In genomic region chr11:97273613-97274012, GRCm38 (mm10) we compare ENCODE assay signal across 16 mouse cellular contexts. TPM values are rescaled to one million over a fixed set of nuclear protein-coding genes. Genes with fewer than 3 reads are reported as not detected.
DNase-seq lines count a peak whose midpoint lies in the region; TF ChIP-seq lines count a peak whose summit lies in the region.
"Had no signal": no experiment of that assay in that cellular context is flagged by ENCODE, and none has a peak within 500 bp of the region (broad histone marks: within the 10 kb centered on the region; RNA-seq: fewer than 3 reads in every experiment).

No protein-coding gene starts in this region.

- H3K4me3 ChIP-seq in layer of hippocampus, adult 2 months: no peak overlapping the region
- no peak overlapping the region for H3K4me3 ChIP-seq in ES-Bruce4 (ENCODE audit: low read depth, low read length)
- H3K4me3 ChIP-seq: forebrain, embryonic 13.5 days; midbrain, embryonic 10.5 days had no signal

- H3K27me3 ChIP-seq in ES-Bruce4 (ENCODE audit: control insufficient read depth, insufficient read depth, low read length, poor library complexity, severe bottlenecking): no peaks in the 10 kb centered on the region
- H3K27me3 ChIP-seq: forebrain, embryonic 13.5 days had no signal

- TF ChIP-seq EP300 in ES-Bruce4 (IDR thresholded peaks at IDR 0.05; ENCODE audit: insufficient read depth, low read depth, low read length): no peak

- peak overlapping the region; percentile 57 for H3K9ac ChIP-seq in ES-Bruce4 (ENCODE audit: low read depth, poor library complexity, severe bottlenecking)
- H3K9ac ChIP-seq: forebrain, embryonic 13.5 days; hindbrain, embryonic 14.5 days had no signal

- H3K36me3 ChIP-seq in ES-Bruce4 (ENCODE audit: control insufficient read depth, insufficient read depth, low read length, poor library complexity, severe bottlenecking): no peaks in the 10 kb centered on the region; the same call in 1 of the 2 replicates

- TF ChIP-seq POLR2A in ES-Bruce4 (IDR thresholded peaks at IDR 0.05; ENCODE audit: insufficient read depth, low read length): no peak

- peak; percentile 34 for TF ChIP-seq CTCF in layer of hippocampus, adult 2 months (conservative IDR thresholded peaks at IDR 0.05)
- TF ChIP-seq CTCF in ES-Bruce4 (IDR thresholded peaks at IDR 0.05; ENCODE audit: low read depth, low read length): peak; percentile 21

- H3K4me1 ChIP-seq in ES-Bruce4 (ENCODE audit: control insufficient read depth, insufficient read depth, low read length): peaks cover 2% of the 10 kb centered on the region

- H3K9me3 ChIP-seq in ES-Bruce4 (replicated peaks; ENCODE audit: control insufficient read depth, insufficient read depth, low read length, poor library complexity, severe bottlenecking): no peaks in the 10 kb centered on the region
- H3K9me3 ChIP-seq: forebrain, embryonic 13.5 days had no signal

- H3K27ac ChIP-seq in layer of hippocampus, adult 2 months: no peak overlapping the region
- H3K27ac ChIP-seq in ES-Bruce4 (ENCODE audit: insufficient read depth, low read length): no peak overlapping the region
- H3K27ac ChIP-seq: forebrain, embryonic 13.5 days; hindbrain, embryonic 14.5 days; midbrain, embryonic 10.5 days had no signal

- DNase-seq in layer of hippocampus, adult 2 months (ENCODE audit: low spot score in 2 of 2): no peak
- no peak for DNase-seq in layer of hippocampus, postnatal 25 days (ENCODE audit: extremely low spot score in 1 of 2, low spot score in 1 of 2)
- DNase-seq in 416B (ENCODE audit: low read depth): peak; percentile 58
- DNase-seq in c-Kit-positive CD71-positive TER-119-positive erythroid progenitor cells, embryonic 14.5 days (ENCODE audit: low spot score): peak; percentile 10
- no peak for DNase-seq in urinary bladder, adult 2 months (ENCODE audit: low spot score)
- no peak for DNase-seq in ovary, postnatal 10 days (ENCODE audit: low spot score)
- no peak for DNase-seq in kidney, adult 18-20 months
- DNase-seq: adrenal gland, adult 8-10 months; gastrocnemius, postnatal 10 days; kidney, postnatal 10 days; lung, adult 2 months; thymus, adult 18-20 months had no signal

RNA-seq across cellular contexts. Expression of gene Npepps, which starts 6.8 kb away (rescaled TPM):
- total RNA-seq in layer of hippocampus, adult 2 months (2021): 100 to 1,000 TPM; 142 to 151 TPM
- total RNA-seq in layer of hippocampus, postnatal 25 days (2021): 100 to 1,000 TPM; 130 to 144 TPM
- polyA plus RNA-seq in ES-Bruce4 (2011; ENCODE audit: insufficient read depth, insufficient read length, low read depth, missing spikeins): 213 and 223 TPM in 2 replicates
- polyA plus RNA-seq in urinary bladder, adult 2 months (2012; rRNA removed): 51.6 and 55.6 TPM in 2 replicates

RNA-seq across cellular contexts. Expression of gene Mrpl45, which starts 41.9 kb away (rescaled TPM):
- total RNA-seq in layer of hippocampus, adult 2 months (2021): 10 to 100 TPM; 24.9 to 30.3 TPM
- 10 to 100 TPM; 24.1 to 31.3 TPM for total RNA-seq in layer of hippocampus, postnatal 25 days (2021)
- polyA plus RNA-seq in ES-Bruce4 (2011; ENCODE audit: insufficient read depth, insufficient read length, low read depth, missing spikeins): 92.7 and 103 TPM in 2 replicates
- 20.2 and 22.0 TPM in 2 replicates for polyA plus RNA-seq in urinary bladder, adult 2 months (2012; rRNA removed)

Comparison
In these comparisons a context has a peak if more than half of its experiments do, and no peak if none do; other contexts are left out.
1. DNase-seq: peak in 416B (single experiment) and c-Kit-positive CD71-positive TER-119-positive erythroid progenitor cells, embryonic 14.5 days (single experiment); none in layer of hippocampus, adult 2 months (0 of 2), layer of hippocampus, postnatal 25 days (0 of 2), urinary bladder, adult 2 months (single experiment), ovary, postnatal 10 days (single experiment) and kidney, adult 18-20 months (single experiment).